Mouse (Mus musculus): ENCODE measurements around the gene Heatr9.

GRCm38 (mm10) chr11:83550186-83550632 is 28.2 kb upstream of the Heatr9 start:
- TF ChIP-seq CTCF (IDR thresholded peaks at IDR 0.05; ENCODE audit: borderline replicate concordance, control insufficient read depth, extremely low read depth, insufficient read depth, low read length, poor library complexity) (no peak), POLR2A (IDR thresholded peaks at IDR 0.05; ENCODE audit: control insufficient read depth, extremely low read depth, insufficient read depth, low read length, poor library complexity) (no peak)
